Mouse (Mus musculus) heart, embryonic 12.5 days (tissue): ENCODE measurements around the gene Enox1. TPM values are rescaled to one million over a fixed set of nuclear protein-coding genes. Genes with fewer than 3 reads are reported as not detected.
A peak's percentile ranks its signal among the peaks of the same experiment; 100 is the strongest.
"Not testable (repeated sequence)": the region's sequence is repeated elsewhere in the genome, so short reads cannot be mapped to it uniquely, and the experiment has no call there.

Experiments used
- ATAC-seq: fragments of 200-750 bp; cut with Nextera tagmentation; 2 replicates; pipeline ENCODE4 v1.8.0; 2017; ENCODE audit warnings: moderate TSS enrichment, moderate library complexity; ENCODE audit not compliant: insufficient number of reproducible peaks, low FRiP score
- H3K27ac ChIP-seq: fragments of 300-500 bp; sonication (generic); 2 replicates; pipeline ENCODE4 v1.5.1; 2016; ENCODE audit warnings: mild to moderate bottlenecking, moderate library complexity; ENCODE audit not compliant: poor library complexity, severe bottlenecking
- H3K27me3 ChIP-seq: fragments of 300-500 bp; sonication (generic); replicated peaks from 2 replicates; pipeline ENCODE4 v1.6.1; 2016; ENCODE audit warnings: mild to moderate bottlenecking, moderate library complexity
- H3K36me3 ChIP-seq: fragments of 300-500 bp; sonication (generic); 2 replicates; pipeline ENCODE4 v1.6.1; 2016; ENCODE audit warnings: mild to moderate bottlenecking, moderate library complexity
- H3K4me1 ChIP-seq: fragments of 300-500 bp; sonication (generic); replicated peaks from 2 replicates; pipeline ENCODE4 v1.6.1; 2016; ENCODE audit warnings: mild to moderate bottlenecking
- H3K4me2 ChIP-seq: fragments of 300-500 bp; sonication (generic); 2 replicates; pipeline ENCODE4 v1.6.1; 2016; ENCODE audit warnings: mild to moderate bottlenecking, moderate library complexity
- H3K4me3 ChIP-seq: fragments of 300-500 bp; sonication (generic); 2 replicates; pipeline ENCODE4 v1.5.1; 2016; ENCODE audit warnings: mild to moderate bottlenecking
- H3K9ac ChIP-seq: fragments of 300-500 bp; sonication (generic); 2 replicates; pipeline ENCODE4 v1.6.1; 2016; ENCODE audit warnings: mild to moderate bottlenecking, moderate library complexity
- H3K9me3 ChIP-seq: fragments of 300-500 bp; sonication (generic); replicated peaks from 2 replicates; pipeline ENCODE4 v1.6.1; 2016; ENCODE audit warnings: mild to moderate bottlenecking, moderate library complexity
- WGBS: fragments of 180-500 bp; shearing (Covaris S2); methylation state at CpG from one replicate; pipeline ENCODE4 v1.1.7; 2016; 5-methylcytosine and 5-hydroxymethylcytosine counted together
- polyA plus RNA-seq: library from polyadenylated mRNA; unstranded; fragments of >200 nt; fragmentation: Nextera tagmentation; extraction: Ambion mirVana; gene quantifications from 2 replicates; pipeline ENCODE4 v1.2.1, GENCODE M21; 2016

Gene Enox1
- 3.2 and 4.5 TPM in 2 replicates for polyA plus RNA-seq

GRCm38 (mm10) chr14:77156222-77156910 is at the start of gene Enox1:
Enox1 (plus strand) TSS chr14:77156763.
- H3K4me2 ChIP-seq = peak within 1 kb of the TSS; percentile 99
- peak; percentile 79 for ATAC-seq

DNA sequence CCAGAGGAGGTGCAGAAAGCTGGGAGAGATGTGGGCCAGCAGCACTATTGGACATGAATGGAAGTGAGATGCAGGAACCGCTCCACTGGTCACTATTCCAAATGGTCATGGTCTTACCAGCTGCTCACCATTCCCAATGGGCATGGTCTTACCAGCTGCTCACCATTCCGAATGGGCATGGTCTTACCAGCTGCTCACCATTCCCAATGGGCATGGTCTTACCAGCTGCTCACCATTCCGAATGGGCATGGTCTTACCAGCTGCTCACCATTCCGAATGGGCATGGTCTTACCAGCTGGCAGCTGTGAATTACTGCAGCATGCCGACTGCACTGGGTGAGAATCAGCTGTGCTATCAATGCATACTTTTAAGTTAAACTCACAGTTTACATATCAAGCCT is 45.9 kb upstream of the Enox1 start:
- not testable (repeated sequence) for H3K9ac ChIP-seq

More at GRCm38 (mm10) chr14:77156222-77156910, at the start of gene Enox1:
- WGBS = under 1% methylated on average over 73 of the region's 73 CpGs
- H3K4me1 ChIP-seq = peaks cover 9% of the 10 kb centered on the region
- H3K36me3 ChIP-seq = no peaks in the 10 kb centered on the region
- H3K27me3 ChIP-seq = peaks cover 18% of the 10 kb centered on the region
- peak within 1 kb of the TSS; percentile 75 for H3K9ac ChIP-seq
- peak within 1 kb of the TSS; percentile 72 for H3K4me3 ChIP-seq
- H3K9me3 ChIP-seq = no peaks in the 10 kb centered on the region
- peak within 1 kb of the TSS; percentile 14; the same call in 1 of the 2 replicates for H3K27ac ChIP-seq

GRCm38 (mm10) chr14:77130612-77131011 is 26.0 kb upstream of the Enox1 start:
- peaks cover 6% of the 10 kb centered on the region for H3K4me1 ChIP-seq
- no peak overlapping the region for H3K4me2 ChIP-seq
- H3K27me3 ChIP-seq = no peaks in the 10 kb centered on the region
- H3K27ac ChIP-seq = no peak overlapping the region
- no peaks in the 10 kb centered on the region for H3K36me3 ChIP-seq
- ATAC-seq = no peak
- 72% methylated on average over 5 of the region's 5 CpGs for WGBS
- H3K9me3 ChIP-seq = no peaks in the 10 kb centered on the region
- no peak overlapping the region for H3K4me3 ChIP-seq
- H3K9ac ChIP-seq = no peak overlapping the region

More for the DNA sequence above, 45.9 kb upstream of the Enox1 start:
- not testable (repeated sequence) for H3K4me1 ChIP-seq, ATAC-seq, H3K27me3 ChIP-seq, H3K27ac ChIP-seq, H3K9me3 ChIP-seq, H3K4me2 ChIP-seq, H3K36me3 ChIP-seq, H3K4me3 ChIP-seq
- WGBS = 86% methylated on average over 5 of the region's 5 CpGs

DNA sequence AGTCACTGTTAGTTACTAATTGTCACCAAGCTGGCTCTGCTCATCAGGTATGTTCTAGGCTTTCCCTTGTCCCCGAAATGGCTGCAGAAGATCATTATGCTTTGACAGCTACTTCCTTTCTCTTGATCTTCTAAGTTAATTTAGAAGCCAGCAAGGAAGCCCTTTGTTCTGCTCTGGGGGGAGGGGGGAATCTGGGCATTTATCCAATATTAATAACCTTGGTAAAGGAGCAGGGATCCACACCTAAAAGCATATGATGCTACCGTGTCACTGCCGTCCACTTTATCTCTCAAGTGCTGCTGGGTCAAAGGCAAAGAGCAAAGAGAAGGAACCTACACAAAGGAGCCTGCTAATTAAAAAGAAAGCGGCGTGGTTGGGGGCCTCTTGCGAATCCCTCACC is 19.6 kb upstream of the Enox1 start:
- WGBS = 51% methylated on average over 6 of the region's 6 CpGs
- H3K27me3 ChIP-seq = no peaks in the 10 kb centered on the region
- H3K4me2 ChIP-seq = no peak overlapping the region
- no peak overlapping the region for H3K4me3 ChIP-seq
- no peaks in the 10 kb centered on the region for H3K36me3 ChIP-seq
- H3K9ac ChIP-seq = no peak overlapping the region
- no peak overlapping the region for H3K27ac ChIP-seq
- no peaks in the 10 kb centered on the region for H3K9me3 ChIP-seq
- peaks cover 16% of the 10 kb centered on the region for H3K4me1 ChIP-seq
- no peak for ATAC-seq

GRCm38 (mm10) chr14:77141324-77142282 is 15.0 kb upstream of the Enox1 start:
- 0 out of 2 replicates have a peak overlapping the region, but pooled peaks have one; percentile 24 for H3K4me2 ChIP-seq
- no peaks in the 10 kb centered on the region for H3K27me3 ChIP-seq
- H3K9me3 ChIP-seq = no peaks in the 10 kb centered on the region
- H3K27ac ChIP-seq = no peak overlapping the region
- no peak overlapping the region for H3K4me3 ChIP-seq
- H3K36me3 ChIP-seq = no peaks in the 10 kb centered on the region
- 0 out of 2 replicates have a peak, but pooled peaks have one; percentile 45 for ATAC-seq
- WGBS = 31% methylated on average over 17 of the region's 17 CpGs
- H3K4me1 ChIP-seq = peaks cover 20% of the 10 kb centered on the region
- no peak overlapping the region for H3K9ac ChIP-seq

GRCm38 (mm10) chr14:77145103-77145502 is 11.5 kb upstream of the Enox1 start:
- Histone ChIP-seq H3K4me2 (0 out of 2 replicates have a peak overlapping the region, but pooled peaks have one; percentile 2), H3K27ac (peak overlapping the region; percentile 48; the same call in 1 of the 2 replicates)

GRCm38 (mm10) chr14:77147635-77148034 is 8.9 kb upstream of the Enox1 start:
- H3K27ac ChIP-seq = no peak overlapping the region
- WGBS = 98% methylated on average over 1 of the region's 1 CpGs
- no peak overlapping the region for H3K4me2 ChIP-seq
- H3K36me3 ChIP-seq = no peaks in the 10 kb centered on the region
- H3K9ac ChIP-seq = no peak overlapping the region
- H3K27me3 ChIP-seq = no peaks in the 10 kb centered on the region
- peaks cover 15% of the 10 kb centered on the region for H3K4me1 ChIP-seq
- no peaks in the 10 kb centered on the region for H3K9me3 ChIP-seq
- H3K4me3 ChIP-seq = no peak overlapping the region
- no peak for ATAC-seq

More at GRCm38 (mm10) chr14:77145103-77145502, 11.5 kb upstream of the Enox1 start:
- no peak overlapping the region for H3K4me3 ChIP-seq
- 34% methylated on average over 4 of the region's 4 CpGs for WGBS
- peaks cover 15% of the 10 kb centered on the region for H3K4me1 ChIP-seq
- no peaks in the 10 kb centered on the region for H3K27me3 ChIP-seq
- H3K36me3 ChIP-seq = no peaks in the 10 kb centered on the region
- H3K9me3 ChIP-seq = no peaks in the 10 kb centered on the region
- H3K9ac ChIP-seq = no peak overlapping the region
- no peak for ATAC-seq

GRCm38 (mm10) chr14:77150556-77150955 is 6.0 kb upstream of the Enox1 start:
- Histone ChIP-seq H3K4me3 (no peak overlapping the region), H3K27ac (no peak overlapping the region), H3K9me3 (no peaks in the 10 kb centered on the region), H3K4me1 (peaks cover 4% of the 10 kb centered on the region; the same call in 1 of the 2 replicates), H3K36me3 (no peaks in the 10 kb centered on the region), H3K9ac (no peak overlapping the region), H3K4me2 (no peak overlapping the region), H3K27me3 (peaks cover 13% of the 10 kb centered on the region)
- ATAC-seq = no peak
- WGBS = 77% methylated on average over 6 of the region's 6 CpGs

DNA sequence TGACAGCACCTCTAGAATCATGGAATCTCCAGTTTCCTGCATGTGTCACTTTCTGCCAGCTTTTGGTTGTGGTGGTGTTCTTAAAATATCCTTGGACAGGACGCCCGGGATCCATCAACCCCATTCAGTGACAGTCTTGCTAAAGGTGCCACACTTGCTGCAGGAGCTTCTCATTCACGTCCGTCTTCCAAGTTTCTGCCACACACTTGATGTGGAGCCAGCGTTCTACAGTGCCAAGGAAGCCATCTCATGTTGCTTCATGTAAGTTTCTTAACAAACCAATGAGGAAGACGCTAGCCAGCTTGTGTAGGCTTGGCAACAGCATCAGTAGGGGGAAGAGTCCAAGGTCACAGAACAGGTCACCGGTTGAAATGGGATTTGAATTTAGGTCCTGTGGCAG is 5.1 kb upstream of the Enox1 start:
- H3K4me2 ChIP-seq = no peak overlapping the region
- H3K9ac ChIP-seq = no peak overlapping the region
- no peaks in the 10 kb centered on the region for H3K9me3 ChIP-seq
- H3K4me3 ChIP-seq = no peak overlapping the region
- no peaks in the 10 kb centered on the region for H3K36me3 ChIP-seq
- no peak for ATAC-seq
- peaks cover 18% of the 10 kb centered on the region for H3K27me3 ChIP-seq
- 77% methylated on average over 7 of the region's 7 CpGs for WGBS
- H3K4me1 ChIP-seq = peaks cover 5% of the 10 kb centered on the region; the same call in 1 of the 2 replicates
- no peak overlapping the region for H3K27ac ChIP-seq

- peak overlapping the region; percentile 14; the same call in 1 of the 2 replicates for H3K27ac ChIP-seq
- peak overlapping the region; percentile 75 for H3K9ac ChIP-seq
- peak; percentile 80 for ATAC-seq
- H3K9me3 ChIP-seq = no peaks in the 10 kb centered on the region
- H3K4me2 ChIP-seq = peak overlapping the region; percentile 99
- H3K4me1 ChIP-seq = peaks cover 9% of the 10 kb centered on the region
- no peaks in the 10 kb centered on the region for H3K36me3 ChIP-seq
- peaks cover 18% of the 10 kb centered on the region for H3K27me3 ChIP-seq
- H3K4me3 ChIP-seq = peak overlapping the region; percentile 72
- under 1% methylated on average over 45 of the region's 64 CpGs for WGBS
Observed at GRCm38 (mm10) chr14:77156911-77157504, 445 bp downstream of the Enox1 start.
